Mouse (Mus musculus) thymus, adult 2 months (tissue): ENCODE measurements around the gene Clpsl2.

Experiments
- CTCF ChIP-seq: fragments of 200-500 bp; IDR thresholded peaks from 2 replicates; pipeline ENCODE4 v1.5.1; 2012; ENCODE audit warnings: mild to moderate bottlenecking, control low read depth, low read length, moderate library complexity, borderline replicate concordance; ENCODE audit not compliant: control insufficient read depth, poor library complexity, insufficient read depth; ENCODE audit errors: extremely low read depth
- POLR2A ChIP-seq: fragments of 200-500 bp; IDR thresholded peaks from 2 replicates; pipeline ENCODE4 v1.6.1; 2012; ENCODE audit warnings: mild to moderate bottlenecking, low read length, control low read depth, moderate library complexity; ENCODE audit not compliant: control insufficient read depth, poor library complexity, insufficient read depth; ENCODE audit errors: extremely low read depth

- no peak for TF ChIP-seq CTCF
- no peak for TF ChIP-seq POLR2A
Measured at GRCm38 (mm10) chr17:28532557-28532956, 16.7 kb upstream of the Clpsl2 start.
